Mouse (Mus musculus) adrenal gland, postnatal 4 days (tissue): Measurements from ENCODE around the gene 0610012G03Rik. TPM values are rescaled to one million over a fixed set of nuclear protein-coding genes. Genes with fewer than 3 reads are reported as not detected.
"Not testable (repeated sequence)": the region's sequence is repeated elsewhere in the genome, so short reads cannot be mapped to it uniquely, and the experiment has no call there.

Source experiments
- DNase-seq, 2 experiments: peaks; one replicate each; pipeline ENCODE4 v3.0.0; 2021 to 2022; ENCODE audit warnings: low spot score in 2 of 2, mixed read lengths in 2 of 2
- long read RNA-seq, 2 experiments: library from polyadenylated mRNA; stranded (forward); transcript quantifications; one replicate each; pipeline ENCODE4 v2.0.0; 2021
- total RNA-seq, 2 experiments: library from RNA; stranded (reverse); gene quantifications; 2 replicates each; pipeline ENCODE4 v1.2.3; 2021

The 0610012G03Rik gene
- total RNA-seq = 10 to 100 TPM; 38.5 to 39.7 TPM
- long read RNA-seq, experiment 1, transcript 0610012G03Rik-201 (1 exons, 1,445 nt) = major isoform, 127 of 127 reads
- long read RNA-seq, experiment 1, partial matches to known transcripts = 0 of 127 reads
- long read RNA-seq, experiment 1, other reads (novel, unspliced or antisense) = 0 of 127 reads
- long read RNA-seq, experiment 2, transcript 0610012G03Rik-201 (1 exons, 1,445 nt) = major isoform, 113 of 113 reads
- long read RNA-seq, experiment 2, partial matches to known transcripts = 0 of 113 reads
- long read RNA-seq, experiment 2, other reads (novel, unspliced or antisense) = 0 of 113 reads

DNA sequence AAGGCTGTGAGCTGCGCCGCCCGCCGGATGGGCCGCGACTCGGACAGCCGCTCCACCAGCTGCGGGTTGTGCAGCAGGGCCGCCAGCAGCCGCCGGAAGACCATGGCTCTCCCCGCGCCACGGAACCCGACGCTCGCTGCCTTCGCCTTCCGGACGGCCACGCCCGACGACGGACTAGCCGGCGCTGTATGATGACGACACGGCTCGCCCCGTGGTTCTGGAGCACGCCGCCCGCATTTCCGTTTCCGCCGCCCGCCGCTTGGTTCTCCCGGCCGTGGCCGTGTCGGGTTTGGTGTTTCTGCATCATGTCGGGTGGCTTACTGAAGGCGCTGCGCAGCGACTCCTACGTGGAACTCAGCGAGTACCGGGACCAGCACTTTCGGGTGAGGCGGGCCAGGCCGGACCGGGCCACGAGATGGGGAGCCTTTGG, at the start of gene 0610012G03Rik, which contains the start of gene Ncbp2:
Gene 0610012G03Rik, minus strand, starts transcription at position 150 of the 430 bp plus-strand sequence.
Gene Ncbp2, plus strand, starts transcription at position 169 of the 430 bp plus-strand sequence.
- DNase-seq = peak; percentile 92 to 96

DNA sequence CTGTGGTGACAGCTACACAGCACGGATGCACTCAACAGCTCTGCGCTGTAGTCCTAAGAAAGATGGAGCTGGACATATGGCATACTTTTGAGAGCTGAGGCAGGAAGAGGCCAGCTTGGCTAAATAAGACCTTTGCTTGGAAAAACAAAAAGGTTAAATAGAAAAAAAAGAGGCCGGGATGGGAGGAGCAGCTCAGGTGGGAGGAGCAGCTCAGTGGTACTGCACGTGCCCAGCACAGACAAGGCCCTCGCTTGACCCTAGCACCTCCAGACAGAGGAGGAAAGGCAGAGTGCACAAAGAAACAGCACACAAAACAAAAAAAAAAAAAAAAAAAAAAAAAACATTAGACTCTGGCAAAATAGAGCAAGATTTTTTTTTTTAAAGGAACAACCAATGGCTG, 48.1 kb upstream of the 0610012G03Rik start:
- no peak for DNase-seq

DNA sequence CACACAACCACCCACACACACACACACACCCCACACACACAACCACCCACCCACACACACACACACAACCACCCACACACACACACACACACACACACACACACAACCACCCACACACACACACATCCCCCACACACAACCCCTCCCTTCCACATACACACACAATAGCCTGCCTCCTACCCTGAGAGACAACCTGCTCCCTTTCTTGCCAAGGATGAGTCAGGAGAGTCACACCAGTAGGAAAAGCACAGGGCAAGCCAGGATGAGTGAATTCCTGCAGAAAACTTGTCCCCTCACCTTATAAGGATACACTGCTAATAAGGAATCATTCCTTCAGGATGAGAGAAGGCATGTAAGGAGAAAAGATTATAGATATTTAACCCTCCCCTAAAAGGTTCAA, 45.7 kb upstream of the 0610012G03Rik start:
- DNase-seq = no peak

DNA sequence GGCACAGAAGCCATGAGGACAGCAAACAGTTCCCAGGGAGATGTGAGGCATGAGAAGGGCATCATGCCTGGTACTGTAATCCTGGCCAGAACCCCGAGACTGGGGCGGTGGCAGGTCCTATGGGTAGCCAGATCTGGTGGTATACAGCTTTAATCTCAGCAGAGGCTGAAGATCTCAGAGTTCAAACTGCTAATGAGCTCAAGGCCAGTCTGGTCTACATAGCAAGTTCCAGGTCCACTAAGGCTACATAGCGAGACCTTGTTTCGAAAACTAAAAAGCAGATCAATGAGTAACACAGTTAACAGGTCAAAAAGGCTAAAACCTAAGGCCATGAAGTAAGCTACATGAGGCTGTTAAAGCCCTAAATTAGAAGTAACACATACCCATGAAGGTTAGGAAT, 44.9 kb upstream of the 0610012G03Rik start:
- no peak for DNase-seq

DNA sequence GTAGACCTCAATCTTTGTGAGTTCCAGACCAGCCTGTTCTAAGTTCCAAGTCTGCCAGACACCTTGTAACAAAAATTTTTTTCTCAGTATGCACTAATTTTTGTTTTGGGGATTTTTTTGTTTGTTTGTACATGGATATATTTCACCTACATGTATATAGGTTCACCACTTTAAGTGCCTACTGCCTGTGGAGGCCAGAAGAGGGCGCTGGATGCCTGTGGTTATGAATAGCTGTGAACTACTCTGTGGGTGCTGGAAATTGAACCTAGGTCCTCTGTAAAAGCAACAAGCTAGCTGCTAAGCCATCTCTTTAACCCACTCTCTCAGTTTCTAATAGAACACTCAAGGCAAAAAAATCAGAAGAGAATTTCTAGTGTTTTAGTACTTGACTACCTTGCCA, 43.7 kb upstream of the 0610012G03Rik start:
- DNase-seq = no peak

DNA sequence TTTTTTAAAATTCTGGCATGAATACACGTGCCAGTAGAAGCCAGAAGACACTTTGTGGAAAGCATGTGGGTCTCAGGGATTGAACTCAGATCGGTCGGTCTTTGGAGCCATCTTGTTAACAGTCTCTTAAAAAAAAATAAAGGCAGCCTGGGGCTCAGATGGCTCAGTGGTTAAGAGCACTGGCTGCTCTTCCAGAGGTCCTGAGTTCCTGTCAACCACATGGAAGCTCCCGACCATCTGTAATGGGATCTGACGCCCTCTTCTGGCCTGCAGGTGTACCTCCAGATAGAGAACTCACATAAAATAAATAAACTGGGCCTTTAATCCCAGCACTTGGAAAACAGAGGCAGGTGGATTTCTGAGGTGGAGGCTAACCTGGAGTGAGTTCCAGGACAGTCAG, 32.7 kb upstream of the 0610012G03Rik start:
- DNase-seq = no peak

DNA sequence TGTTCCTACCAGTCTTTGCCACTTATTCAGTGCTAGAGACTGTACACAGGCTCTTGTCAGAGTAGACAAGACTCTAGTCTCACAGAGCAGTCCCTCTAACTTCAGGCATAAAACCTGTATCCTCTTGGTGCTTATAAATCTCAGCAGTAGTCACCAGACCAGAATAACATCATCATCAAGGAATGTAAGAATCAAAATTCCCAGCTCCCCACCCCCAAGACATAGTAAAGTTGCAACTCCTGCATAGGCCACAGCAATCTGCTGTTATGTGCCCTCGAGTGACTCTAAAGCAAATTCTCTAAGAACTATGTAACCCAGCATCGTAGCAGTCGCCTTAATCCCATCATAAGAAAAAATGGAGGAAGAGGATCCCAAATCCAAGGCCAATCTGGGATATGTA, 31.2 kb upstream of the 0610012G03Rik start:
- DNase-seq = no peak

DNA sequence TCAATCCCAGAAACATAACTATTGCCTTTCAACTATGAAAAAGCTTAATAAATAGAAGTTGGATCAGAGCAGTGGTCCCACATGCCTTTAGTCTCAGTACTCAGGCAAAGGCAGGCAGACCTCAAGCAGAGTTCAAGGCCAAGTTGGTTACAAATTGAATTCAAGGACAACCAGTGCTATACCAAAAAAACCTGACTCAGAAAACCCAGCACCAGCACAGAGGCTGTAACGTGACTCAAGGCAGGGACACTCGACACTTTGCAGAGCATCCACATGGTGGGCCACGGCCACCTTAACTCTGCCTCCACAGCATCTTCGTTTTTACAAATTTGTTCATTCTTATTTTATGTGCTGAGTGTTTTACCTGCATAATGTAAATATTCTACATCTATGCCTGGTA, 27.0 kb upstream of the 0610012G03Rik start:
- no peak for DNase-seq

DNA sequence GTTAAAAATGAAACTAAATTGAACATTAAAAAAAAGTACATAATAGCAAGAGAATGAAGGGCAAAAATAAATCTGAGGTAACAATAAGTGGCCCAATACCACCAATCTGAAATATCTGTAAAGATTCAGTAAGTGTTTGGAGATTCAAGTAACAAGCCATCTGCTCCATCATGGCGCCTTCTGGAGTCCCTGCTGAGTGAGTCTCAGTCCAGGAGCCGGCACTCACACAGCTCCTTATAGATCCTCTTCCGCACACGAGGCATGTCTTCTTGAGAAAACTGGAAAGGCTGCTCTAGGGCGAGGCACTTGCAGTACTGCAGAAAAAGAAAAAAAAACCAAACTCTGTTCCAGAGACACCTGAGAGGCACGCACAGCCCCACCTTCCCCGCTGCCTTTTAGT, 14.9 kb upstream of the 0610012G03Rik start:
- no peak for DNase-seq

DNA sequence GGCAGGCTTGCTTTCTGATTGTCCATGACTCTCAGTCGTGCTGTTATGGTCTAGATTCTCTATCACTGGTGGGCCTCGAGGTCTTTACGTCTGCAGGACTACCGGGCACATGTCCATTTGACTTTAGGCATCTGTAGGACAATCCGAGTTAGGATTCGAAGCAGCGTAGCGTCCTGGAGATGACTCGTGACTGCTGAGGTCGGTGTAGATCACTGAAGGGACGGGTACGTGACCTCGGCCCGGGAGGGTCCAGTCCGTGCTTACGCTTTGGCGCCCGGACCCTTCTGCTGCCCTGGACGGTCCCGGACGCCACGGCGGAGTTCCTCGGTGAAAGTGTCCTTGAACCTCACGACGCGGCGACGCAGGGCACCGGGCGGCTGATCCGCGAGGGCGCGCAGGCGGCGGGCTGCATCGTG, 385 bp downstream of the 0610012G03Rik start:
- no peak for DNase-seq

DNA sequence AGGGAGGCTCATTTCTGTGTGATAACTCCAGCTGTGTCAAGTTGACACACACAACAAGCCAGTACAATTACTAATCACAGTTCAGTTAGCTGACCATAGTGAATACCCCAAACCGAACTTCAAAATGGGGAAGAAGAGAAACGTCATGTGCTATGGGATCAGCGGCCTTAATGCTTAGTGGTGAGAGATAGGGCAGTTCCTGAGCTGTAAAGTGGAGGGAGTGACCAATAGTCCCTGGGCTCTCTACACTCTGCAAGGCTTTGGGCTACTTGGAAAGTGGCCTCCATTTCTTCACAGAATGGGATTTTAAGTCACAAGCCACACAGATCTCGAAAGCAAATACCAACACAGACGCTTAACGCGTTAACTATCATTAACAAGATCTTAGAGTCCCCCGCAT, 961 bp downstream of the 0610012G03Rik start:
- DNase-seq = no peak

DNA sequence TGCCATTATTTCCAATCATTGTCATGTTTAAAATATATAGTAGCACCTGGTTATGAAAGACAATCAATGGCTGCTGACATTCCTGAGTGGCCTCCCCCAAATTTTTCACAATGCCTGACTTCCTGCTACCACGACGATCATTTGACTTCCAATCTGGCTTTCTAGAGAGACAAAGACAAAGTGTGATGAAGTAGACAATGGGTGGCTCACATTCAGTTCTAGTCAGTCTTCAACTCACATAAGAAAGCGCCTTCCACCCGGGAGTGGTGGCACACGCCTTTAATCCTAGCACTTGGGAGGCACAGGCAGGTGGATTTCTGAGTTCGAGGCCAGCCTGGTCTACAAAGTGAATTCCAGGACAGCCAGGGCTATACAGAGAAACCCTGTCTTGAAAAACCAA, 2.3 kb downstream of the 0610012G03Rik start:
- not testable (repeated sequence) for DNase-seq

DNA sequence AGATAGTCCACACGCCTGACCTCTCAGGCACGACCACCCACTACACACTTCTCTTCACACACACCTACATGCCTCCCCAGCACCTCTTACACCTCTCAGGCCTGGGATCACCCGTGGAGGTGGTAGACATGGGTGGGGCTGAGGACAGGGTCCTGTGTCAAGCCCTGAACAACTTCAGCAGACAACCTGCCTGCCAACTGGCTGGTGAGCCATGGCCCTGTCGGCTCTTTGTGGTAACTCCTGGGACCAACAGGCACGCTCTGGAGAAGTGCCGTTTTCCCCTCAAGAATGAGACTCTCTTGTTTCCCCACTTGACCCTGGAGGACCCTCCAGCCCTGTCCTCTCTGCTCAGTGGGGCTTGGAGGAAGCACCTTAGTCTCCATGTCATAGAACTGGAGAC, 2.9 kb downstream of the 0610012G03Rik start:
- DNase-seq = no peak

DNA sequence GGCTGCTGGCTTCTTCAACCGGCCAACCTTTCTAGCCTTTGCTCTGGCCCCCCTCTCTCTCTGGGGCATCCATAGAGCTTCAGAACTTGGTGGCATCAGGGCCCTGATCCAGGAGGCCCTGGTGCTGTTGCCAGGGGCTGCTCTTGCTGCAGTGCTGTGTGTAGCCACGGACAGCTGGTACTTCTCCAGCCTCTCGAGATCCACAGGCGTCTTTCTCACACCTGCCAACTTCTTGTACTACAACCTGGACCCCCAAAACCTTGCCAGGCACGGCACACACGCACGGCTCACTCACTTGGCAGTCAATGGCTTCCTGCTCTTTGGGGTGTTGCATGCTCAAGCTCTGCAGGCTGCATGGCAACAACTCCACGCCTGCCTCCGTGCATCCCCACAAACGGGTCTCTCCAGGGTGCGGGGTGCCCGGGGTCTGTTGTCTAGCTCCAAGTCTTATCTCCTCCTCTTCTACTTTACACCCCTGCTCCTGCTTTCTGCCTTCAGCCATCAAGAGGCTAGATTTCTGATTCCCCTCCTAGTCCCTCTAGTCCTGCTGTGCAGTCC, 3.5 kb downstream of the 0610012G03Rik start:
- no peak for DNase-seq

DNA sequence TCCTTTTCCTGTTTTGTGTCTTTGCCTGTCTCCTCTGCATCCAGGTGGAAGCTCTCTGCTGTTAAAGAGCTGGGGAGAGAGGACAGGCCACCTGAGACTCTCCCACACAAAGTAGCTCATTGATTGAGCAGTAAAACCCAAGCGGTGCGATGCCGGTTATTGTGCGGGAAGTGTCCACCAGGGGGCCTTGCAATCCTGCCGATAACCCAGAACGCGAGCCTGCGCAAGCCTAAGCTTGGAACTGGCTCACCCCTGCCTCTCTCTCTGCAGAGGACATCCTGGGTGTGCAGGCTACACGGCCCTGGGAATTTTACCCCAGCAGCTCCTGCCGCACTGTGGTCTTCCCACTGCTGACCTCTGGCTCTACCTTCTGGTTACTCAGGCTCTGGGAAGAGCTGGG, 4.3 kb downstream of the 0610012G03Rik start:
- DNase-seq = peak; percentile 57 to 60

DNA sequence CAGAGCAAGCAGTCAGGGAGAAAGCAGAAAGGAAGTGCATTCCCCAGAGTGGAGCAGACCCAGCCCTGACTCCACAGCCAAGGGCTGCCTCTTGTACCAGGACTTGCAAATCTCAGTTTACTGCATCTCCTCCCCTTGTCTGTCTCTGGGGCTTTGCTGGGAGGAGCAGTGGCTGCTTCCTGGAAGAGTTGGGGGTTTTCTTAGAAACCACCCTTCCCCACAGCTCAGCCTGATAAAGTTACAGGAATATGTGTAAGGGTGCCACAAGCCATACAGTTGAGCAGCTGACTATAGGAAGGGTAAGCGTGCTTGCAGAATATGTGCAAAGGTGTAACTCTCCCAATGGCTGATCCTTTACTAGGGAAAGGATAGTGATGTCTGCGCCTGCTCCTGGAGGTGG, 7.7 kb downstream of the 0610012G03Rik start:
- DNase-seq = no peak

DNA sequence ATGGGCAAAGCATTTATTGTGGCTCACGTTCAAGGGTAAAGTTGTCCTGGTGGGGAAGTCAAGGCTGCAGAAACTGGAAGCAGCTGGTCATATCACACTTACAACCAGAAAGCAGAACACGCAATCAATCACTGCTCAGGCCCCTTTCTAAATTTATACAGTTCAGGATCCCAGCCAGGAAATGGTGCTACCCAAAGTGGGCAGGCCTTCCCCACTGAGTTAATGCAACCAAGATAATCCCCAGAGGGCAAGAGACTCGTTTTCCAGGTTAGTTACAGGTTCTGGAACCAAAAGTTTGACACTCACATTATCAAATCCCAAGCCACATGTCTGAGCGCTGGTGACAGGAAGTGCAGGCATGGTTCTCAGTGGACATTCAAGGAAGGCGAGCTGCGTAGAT, 9.4 kb downstream of the 0610012G03Rik start:
- no peak for DNase-seq

DNA sequence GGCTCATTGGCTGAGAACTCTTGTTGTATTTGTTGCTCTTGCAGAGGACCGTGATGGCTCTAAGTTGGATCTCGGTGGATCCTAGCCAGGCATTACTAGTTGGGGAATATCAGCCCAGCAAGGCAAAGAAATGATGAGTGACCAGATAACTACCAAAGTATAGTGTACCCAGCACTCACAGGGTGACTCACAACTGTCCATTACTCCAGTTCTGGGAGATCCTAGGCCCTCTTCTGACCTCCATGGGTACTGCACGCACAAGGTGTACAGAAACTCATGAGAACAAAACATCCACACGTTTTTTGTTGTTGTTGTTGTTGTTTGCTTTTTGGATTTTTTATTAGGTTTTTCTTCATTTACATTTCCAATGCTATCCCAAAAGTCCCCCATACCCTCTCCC, 11.7 kb downstream of the 0610012G03Rik start:
- DNase-seq = no peak

DNA sequence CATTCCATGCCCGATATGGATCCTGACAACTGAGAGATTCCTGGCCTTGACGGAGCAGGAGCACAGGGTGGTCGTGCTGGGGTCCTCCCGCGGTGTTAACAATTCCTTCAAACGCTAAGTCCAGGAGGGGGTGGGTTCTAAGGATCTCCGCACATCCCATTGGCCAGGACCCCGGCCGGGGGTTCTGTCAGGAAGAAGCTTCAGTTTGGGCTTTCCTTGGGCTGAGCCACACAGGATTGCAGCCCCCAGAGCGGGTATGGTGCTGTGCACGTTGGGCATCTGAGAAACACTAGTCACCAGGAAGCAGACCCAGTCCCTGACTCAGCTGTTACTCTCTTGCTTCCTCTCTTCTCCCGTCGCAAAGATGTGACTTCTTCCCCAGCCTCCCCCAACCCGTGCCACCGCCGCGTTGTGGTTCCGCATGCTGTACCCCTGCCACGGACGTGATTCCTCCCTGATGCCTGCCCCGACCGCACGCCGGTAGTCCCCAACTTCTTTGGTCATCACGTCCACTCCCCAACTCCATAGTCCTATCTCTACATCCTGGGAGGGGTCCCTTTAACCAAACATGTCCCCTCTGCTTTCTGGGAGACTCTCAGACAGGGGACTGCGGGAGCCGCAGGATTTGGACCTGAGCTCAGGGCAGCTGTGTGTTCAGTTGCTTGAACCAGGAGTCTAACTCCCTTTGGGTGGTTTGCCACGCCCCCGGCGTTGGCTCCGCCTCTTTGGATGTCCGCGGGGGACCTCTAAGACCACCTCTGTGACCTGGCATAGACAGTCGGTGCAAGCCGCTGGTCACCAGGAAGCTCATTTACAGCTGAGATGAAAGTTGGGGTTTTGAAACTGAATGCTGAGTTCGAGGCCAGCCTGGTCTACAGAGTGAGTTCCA, 13.0 kb downstream of the 0610012G03Rik start:
- DNase-seq = no peak

DNA sequence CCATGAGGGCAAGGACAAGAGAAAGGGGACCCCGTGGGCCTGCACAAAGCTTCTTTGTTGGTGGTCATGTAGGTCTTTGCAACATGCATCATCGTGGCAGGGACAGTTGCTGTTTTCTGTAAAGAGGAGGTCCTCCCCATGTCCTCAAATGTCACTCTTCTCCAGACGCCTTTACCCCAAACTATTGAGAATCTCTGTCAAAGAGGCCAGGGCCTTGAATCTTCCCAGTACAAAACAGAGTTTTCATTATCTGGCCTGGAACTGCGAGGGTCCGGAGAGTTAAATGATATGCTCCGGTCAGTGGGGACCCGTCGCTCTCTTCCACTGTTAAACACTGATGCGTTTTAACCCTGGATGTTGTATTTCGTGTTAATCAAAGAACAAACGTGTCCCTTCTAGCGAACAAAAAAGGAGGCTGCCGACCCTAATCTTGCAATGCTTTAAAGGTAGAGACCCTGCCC, 13.7 kb downstream of the 0610012G03Rik start:
- DNase-seq = no peak

DNA sequence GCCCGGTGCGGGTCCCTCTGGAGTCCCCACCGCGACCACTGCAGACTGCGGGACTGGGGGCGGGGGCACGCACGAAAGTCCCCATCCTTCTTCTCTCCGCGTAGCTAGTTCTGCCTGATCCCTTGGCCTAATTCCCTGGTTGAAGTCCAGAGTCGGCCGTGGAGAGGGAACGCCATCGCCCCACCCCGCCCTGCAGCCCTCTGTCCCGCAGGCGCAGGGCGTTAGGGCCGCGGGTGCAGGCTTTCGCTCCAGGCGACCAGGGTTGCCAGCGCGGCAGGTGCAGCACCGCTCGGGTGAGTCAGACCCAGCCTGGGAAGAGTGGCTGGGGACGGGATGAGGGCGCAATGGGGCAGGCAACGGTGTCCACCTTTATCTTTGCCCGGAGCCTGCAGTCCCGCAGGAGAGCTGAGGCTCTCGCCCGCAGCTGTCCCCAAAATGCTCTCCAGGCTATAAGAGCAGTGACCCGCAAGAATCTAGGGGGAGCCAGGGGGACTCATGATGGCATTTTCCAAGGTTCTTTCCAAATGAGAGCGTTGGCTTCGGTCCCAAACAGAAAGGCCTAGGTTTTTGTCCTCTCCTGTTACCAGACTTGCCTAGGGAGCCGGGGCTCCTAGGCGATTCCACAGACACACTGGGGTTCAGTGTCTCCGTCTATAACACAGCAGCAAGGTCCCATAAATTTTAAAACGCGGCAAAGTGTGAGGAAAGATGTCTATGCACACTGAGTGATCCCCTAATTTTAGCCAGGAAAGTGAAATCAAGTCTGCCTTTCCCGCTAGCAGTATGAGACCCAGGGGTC, 14.3 kb downstream of the 0610012G03Rik start, which contains the start of gene Pigz:
Gene Pigz, plus strand, starts transcription at position 101 of the 799 bp plus-strand sequence.
- no peak for DNase-seq
